Mouse (Mus musculus): ENCODE data around the gene Rcbtb2.

Gene Rcbtb2

DNA sequence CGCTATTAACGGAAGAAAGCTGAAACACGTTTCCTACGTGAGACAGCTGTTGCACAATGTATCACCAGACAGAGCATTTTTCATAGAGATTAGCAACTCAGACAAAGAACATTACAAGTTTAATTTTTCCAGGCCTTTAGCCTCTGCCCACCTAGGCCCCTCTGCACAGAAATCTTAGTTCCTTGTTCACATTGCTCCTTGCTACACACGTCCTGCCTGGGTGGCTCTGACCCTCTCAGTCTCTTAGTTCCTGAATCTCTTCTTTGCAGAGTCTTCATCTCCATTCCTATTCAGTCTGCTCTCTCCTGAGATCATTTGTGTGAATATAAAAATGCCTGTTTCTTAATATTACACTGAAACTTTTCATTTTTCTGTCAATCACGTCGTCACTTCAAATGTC lies 134.5 kb downstream of the Rcbtb2 start:
- no peak for DNase-seq (ENCODE audit: low read depth, low spot score)

Measured in c-Kit-negative CD71-positive TER-119-positive erythroid progenitor cells, embryonic 14.5 days (primary cell).